ENCODE assay signal across 8 mouse cellular contexts in genomic region chr12:100937441-100938360, GRCm38 (mm10). TPM values are rescaled to one million over a fixed set of nuclear protein-coding genes. Genes with fewer than 3 reads are reported as not detected.
DNase-seq lines count a peak whose midpoint lies in the region; ATAC-seq and TF ChIP-seq lines count a peak whose summit lies in the region.

No protein-coding gene starts in this region.

- no peak overlapping the region for H3K9ac ChIP-seq in midbrain, embryonic 12.5 days (replicated peaks)
- H3K9ac ChIP-seq in heart, adult 2 months (ENCODE audit: low read depth, low read length), result peak overlapping the region; percentile 61
- no peak overlapping the region for H3K9ac ChIP-seq in stomach, embryonic 16.5 days (ENCODE audit: low read length)

- H3K9me3 ChIP-seq in midbrain, embryonic 12.5 days, result no peaks in the 10 kb centered on the region
- H3K9me3 ChIP-seq in midbrain, embryonic 10.5 days (replicated peaks), result no peaks in the 10 kb centered on the region
- no peaks in the 10 kb centered on the region for H3K9me3 ChIP-seq in stomach, embryonic 16.5 days (replicated peaks; ENCODE audit: control insufficient read depth, low read length)

- TF ChIP-seq POLR2A in heart, adult 2 months (IDR thresholded peaks at IDR 0.05; ENCODE audit: insufficient read depth, low read depth, low read length), result peak; percentile 53

- WGBS in midbrain, embryonic 12.5 days, result 82% methylated on average over 21 of the region's 21 CpGs
- 89% methylated on average over 21 of the region's 21 CpGs for WGBS in midbrain, embryonic 10.5 days
- WGBS in heart, adult 2 months, result 50% methylated on average over 21 of the region's 21 CpGs
- 59% methylated on average over 21 of the region's 21 CpGs for WGBS in stomach, embryonic 16.5 days

- H3K4me1 ChIP-seq in midbrain, embryonic 12.5 days, result no peaks in the 10 kb centered on the region
- H3K4me1 ChIP-seq in midbrain, embryonic 10.5 days, result peaks cover 5% of the 10 kb centered on the region
- peaks cover 8% of the 10 kb centered on the region for H3K4me1 ChIP-seq in heart, adult 2 months (ENCODE audit: control insufficient read depth, insufficient read depth, low read length)
- H3K4me1 ChIP-seq in stomach, embryonic 16.5 days (ENCODE audit: control insufficient read depth, insufficient read depth, low read length), result no peaks in the 10 kb centered on the region

- H3K4me2 ChIP-seq in midbrain, embryonic 12.5 days (replicated peaks), result no peak overlapping the region
- H3K4me2 ChIP-seq in stomach, embryonic 16.5 days (ENCODE audit: low read depth, low read length), result no peak overlapping the region

- peaks cover 85% of the 10 kb centered on the region for H3K36me3 ChIP-seq in midbrain, embryonic 12.5 days
- peaks cover 99% of the 10 kb centered on the region for H3K36me3 ChIP-seq in midbrain, embryonic 10.5 days
- no peaks in the 10 kb centered on the region for H3K36me3 ChIP-seq in heart, adult 2 months (ENCODE audit: control insufficient read depth, insufficient read depth, low read length)
- H3K36me3 ChIP-seq in stomach, embryonic 16.5 days (ENCODE audit: control insufficient read depth, insufficient read depth, low read length), result no peaks in the 10 kb centered on the region

- H3K4me3 ChIP-seq in midbrain, embryonic 12.5 days, result no peak overlapping the region
- no peak overlapping the region for H3K4me3 ChIP-seq in midbrain, embryonic 10.5 days
- H3K4me3 ChIP-seq in heart, adult 2 months, result 0 out of 2 replicates have a peak overlapping the region, but pooled peaks have one; percentile 6
- no peak overlapping the region for H3K4me3 ChIP-seq in stomach, embryonic 16.5 days (replicated peaks; ENCODE audit: low read length)

- H3K27ac ChIP-seq in midbrain, embryonic 12.5 days (replicated peaks), result 0 out of 2 replicates have a peak overlapping the region, but pooled peaks have one; percentile 7
- H3K27ac ChIP-seq in midbrain, embryonic 10.5 days (replicated peaks), result no peak overlapping the region
- peak overlapping the region; percentile 81 for H3K27ac ChIP-seq in heart, adult 2 months
- H3K27ac ChIP-seq in stomach, embryonic 16.5 days (ENCODE audit: low read length), result peak overlapping the region; percentile 14; the same call in 1 of the 2 replicates

- DNase-seq in midbrain, embryonic 10.5 days (ENCODE audit: low spot score), result no peak
- DNase-seq in heart, adult 2 months, result peak; percentile 74 to 76
- peak; percentile 64 for DNase-seq in kidney, postnatal 10 days
- DNase-seq in cerebellum, postnatal 25 days, result no peak
- DNase-seq in cerebellum, adult 11 months, result no peak
- no peak for DNase-seq in right cerebral cortex, postnatal 4 days

- peak; percentile 97 for TF ChIP-seq EP300 in heart, adult 2 months (IDR thresholded peaks at IDR 0.05; ENCODE audit: insufficient read depth, low read depth, low read length)

- no peak for ATAC-seq in midbrain, embryonic 12.5 days (ENCODE audit: low FRiP score, low read depth)
- peak; percentile 61; the same call in 1 of the 2 replicates for ATAC-seq in stomach, embryonic 16.5 days (ENCODE audit: insufficient read depth, low FRiP score)

- intact Hi-C loops in heart, adult 2 months (cut with DNase I), result loop anchor here (1.0 kb wide), 1 partner anchor 15 kb away; no protein-coding TSS in a partner anchor

- no peak for TF ChIP-seq CTCF in heart, adult 2 months (IDR thresholded peaks at IDR 0.05)

- no peaks in the 10 kb centered on the region for H3K79me2 ChIP-seq in heart, adult 2 months (replicated peaks; ENCODE audit: control insufficient read depth, insufficient read depth, low read length)

- H3K27me3 ChIP-seq in midbrain, embryonic 12.5 days, result no peaks in the 10 kb centered on the region
- no peaks in the 10 kb centered on the region for H3K27me3 ChIP-seq in midbrain, embryonic 10.5 days (ENCODE audit: low read depth, poor library complexity, severe bottlenecking)
- no peaks in the 10 kb centered on the region for H3K27me3 ChIP-seq in heart, adult 2 months (ENCODE audit: control insufficient read depth, insufficient read depth, low read length)
- no peaks in the 10 kb centered on the region for H3K27me3 ChIP-seq in stomach, embryonic 16.5 days (ENCODE audit: control insufficient read depth, insufficient read depth, low read length)

RNA-seq across cellular contexts. Expression of gene Gpr68, which starts 29.7 kb away (rescaled TPM):
- polyA plus RNA-seq in midbrain, embryonic 12.5 days (2016; fragmentation: Nextera tagmentation; extraction: Ambion mirVana), result 0.35 and 0.60 TPM in 2 replicates
- 0.29 and 1.1 TPM in 2 replicates for polyA plus RNA-seq in midbrain, embryonic 10.5 days (2016; fragmentation: Nextera tagmentation; extraction: Ambion mirVana)
- under 1 TPM; 0.14 to 0.16 TPM for total RNA-seq in heart, adult 2 months (2021)
- polyA plus RNA-seq in heart, adult 2 months (2012; rRNA removed), result 0.56 and 0.80 TPM in 2 replicates
- polyA plus RNA-seq in stomach, embryonic 16.5 days (2015; fragmentation: Nextera tagmentation; extraction: Ambion mirVana), result 0.85 and 0.97 TPM in 2 replicates

Comparison
In these comparisons a context has a peak if more than half of its experiments do, and no peak if none do; other contexts are left out.
1. DNase-seq: peak in heart, adult 2 months (2 of 2) and kidney, postnatal 10 days (single experiment); none in midbrain, embryonic 10.5 days (single experiment), cerebellum, postnatal 25 days (0 of 2), cerebellum, adult 11 months (single experiment) and right cerebral cortex, postnatal 4 days (single experiment).